Mouse (Mus musculus) brain, adult 2 months (tissue): ENCODE measurements around the gene Itsn1.

Experiments
- DNase-seq: peaks from one replicate; pipeline ENCODE4 v3.0.0; 2011; ENCODE audit warnings: low read depth, low spot score

Gene Itsn1

DNA sequence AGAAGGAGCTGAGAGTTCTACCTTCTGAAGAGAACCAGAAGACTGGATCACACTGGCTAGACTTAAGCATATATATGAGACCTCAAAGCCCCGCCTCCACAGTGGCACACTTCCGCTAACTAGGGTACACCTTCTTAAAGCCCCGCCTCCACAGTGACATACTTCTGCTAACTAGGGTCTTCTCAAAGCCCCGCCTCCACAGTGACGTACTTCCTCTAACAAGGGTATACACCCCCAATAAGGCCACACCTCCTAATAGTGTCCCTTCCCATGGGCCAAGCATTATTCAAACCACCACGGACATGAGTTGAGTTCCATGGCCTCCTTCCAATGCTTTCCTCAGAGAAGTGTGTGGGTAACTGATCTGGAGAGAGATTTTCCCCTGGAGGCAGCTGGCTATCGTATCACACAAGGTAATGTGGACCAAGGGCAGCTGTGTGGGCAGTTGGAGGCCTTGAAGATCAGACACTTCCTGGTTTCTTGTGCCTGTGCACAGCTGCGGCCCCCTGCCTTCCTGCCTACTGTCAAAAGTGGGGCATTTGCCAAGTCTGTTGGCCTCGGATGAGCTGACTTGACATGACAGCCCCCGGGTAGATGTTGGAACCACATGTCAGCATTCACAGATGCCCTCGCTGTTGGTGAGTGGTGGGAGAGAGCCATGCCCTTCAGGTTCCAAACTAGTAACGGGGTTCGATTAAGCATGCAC is 174.9 kb downstream of the Itsn1 start:
- DNase-seq = peak; percentile 82

DNA sequence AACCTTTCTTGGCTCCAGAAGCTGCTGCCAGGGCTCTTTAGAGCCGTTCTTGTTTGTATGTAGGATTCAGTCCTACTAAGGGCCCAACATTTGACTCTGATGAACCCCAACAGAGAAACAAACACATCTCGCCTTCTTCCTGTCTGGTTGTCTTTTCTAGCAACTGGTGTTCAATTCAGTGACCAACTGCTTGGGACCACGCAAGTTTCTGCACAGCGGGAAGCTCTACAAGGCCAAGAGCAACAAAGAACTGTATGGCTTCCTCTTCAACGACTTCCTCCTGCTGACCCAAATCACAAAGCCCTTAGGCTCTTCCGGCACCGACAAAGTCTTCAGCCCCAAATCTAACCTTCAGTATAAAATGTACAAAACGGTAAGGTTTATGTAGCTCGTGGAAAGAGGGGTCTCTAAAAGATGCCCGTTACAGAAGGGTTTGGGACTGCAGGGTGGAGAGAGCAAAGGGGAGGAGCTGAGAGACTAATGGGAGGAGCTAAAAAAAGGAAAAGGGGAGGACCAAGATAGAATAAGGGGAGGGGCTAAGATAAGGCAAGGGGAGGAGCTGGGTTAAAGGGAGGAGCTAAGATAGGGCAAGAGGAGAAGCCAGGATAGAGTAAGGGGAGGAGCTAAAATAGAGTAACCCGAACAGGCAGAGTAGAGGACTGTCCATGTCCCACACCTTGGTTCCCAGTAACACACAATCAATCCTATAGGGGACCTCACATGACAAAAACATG is 176.2 kb downstream of the Itsn1 start:
- no peak for DNase-seq

DNA sequence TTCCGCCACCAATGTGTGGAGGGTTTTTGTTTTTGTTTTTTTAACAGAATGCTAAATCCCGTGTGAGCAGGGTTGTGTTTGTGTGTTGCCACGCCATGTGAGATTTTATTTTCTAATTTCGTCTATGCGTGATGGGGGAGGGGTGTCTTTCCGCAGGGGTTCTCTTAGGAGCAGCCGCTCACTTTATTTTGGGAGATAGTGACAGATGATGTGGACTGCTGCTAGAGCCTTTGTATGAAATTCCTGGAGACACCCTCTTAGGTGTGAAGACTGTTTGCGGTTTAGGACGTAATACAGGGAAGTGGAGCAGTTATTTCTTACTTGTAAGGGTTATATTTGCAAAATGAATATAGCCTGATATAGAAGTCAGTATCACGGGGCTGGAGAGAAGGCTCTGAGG is 176.9 kb downstream of the Itsn1 start:
- peak; percentile 65 for DNase-seq

DNA sequence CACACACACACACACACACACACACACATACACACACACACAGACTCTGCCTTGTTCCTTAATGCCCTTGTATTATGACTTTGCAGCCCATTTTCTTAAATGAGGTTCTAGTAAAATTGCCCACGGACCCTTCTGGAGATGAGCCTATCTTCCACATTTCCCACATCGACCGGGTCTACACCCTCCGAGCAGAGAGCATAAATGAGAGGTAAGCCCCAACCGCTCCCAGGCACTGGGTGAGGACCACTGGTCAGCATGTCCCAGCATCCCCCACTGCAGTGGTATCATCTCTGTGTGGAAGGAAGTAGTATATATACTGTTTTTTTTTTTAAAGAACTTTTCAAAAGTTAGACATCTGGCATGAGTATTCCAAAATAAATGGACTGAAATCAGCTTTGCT is 177.6 kb downstream of the Itsn1 start:
- no peak for DNase-seq

DNA sequence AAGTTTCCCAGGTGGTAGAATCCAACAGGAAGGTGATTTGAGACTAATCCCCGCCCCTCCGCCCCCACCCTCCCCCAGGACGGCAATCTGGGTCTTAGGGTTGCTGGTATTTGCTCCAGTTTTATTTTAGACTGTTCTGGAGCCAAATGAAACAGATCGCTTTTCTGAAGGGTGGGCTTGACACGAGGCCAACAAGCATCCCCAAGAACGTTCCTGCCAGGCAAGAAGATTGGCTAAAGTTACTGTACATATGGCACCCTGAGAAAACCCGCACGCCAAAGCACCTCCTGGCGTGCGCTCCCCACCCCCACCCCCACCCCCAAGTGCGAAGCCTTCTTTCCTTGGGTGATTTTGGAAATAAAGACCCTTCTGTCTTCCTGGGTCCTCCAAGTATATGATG is 178.1 kb downstream of the Itsn1 start:
- peak; percentile 75 for DNase-seq

DNA sequence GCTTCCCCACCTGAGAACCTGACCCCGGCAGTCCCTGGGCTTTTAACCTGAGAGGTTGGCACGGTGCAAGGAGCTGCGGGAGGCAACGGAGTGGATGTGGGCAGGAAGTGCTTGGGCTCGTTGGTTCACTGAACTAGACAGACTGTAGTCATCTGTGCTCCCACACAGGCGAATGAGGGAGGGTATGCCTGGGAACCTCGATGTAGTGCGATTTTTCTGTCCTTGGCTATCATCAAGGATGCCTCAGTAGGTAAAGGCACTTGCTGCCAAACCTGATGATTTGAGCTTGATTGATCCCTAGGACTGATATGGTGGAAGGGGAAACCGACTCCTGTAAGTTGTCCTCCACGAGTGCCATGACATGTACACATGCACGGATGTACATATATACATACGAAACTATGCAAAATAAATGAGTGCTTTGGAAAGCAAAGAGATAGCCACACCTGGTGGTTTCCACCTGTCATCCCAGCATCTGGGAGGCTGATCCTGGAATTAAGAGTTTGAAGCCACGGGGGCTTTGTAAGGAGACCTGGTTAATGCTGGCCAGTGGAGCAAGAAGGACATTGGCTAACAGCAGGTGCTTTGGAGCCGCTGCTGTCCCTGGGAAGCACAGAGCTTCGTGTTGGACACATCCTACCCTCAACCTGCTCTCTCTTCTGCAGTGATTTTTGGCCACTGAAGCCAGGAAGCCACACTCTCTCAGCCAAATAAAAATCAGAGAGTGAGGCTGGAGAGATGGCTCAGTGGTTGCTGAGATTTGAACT is 180.7 kb downstream of the Itsn1 start:
- no peak for DNase-seq

DNA sequence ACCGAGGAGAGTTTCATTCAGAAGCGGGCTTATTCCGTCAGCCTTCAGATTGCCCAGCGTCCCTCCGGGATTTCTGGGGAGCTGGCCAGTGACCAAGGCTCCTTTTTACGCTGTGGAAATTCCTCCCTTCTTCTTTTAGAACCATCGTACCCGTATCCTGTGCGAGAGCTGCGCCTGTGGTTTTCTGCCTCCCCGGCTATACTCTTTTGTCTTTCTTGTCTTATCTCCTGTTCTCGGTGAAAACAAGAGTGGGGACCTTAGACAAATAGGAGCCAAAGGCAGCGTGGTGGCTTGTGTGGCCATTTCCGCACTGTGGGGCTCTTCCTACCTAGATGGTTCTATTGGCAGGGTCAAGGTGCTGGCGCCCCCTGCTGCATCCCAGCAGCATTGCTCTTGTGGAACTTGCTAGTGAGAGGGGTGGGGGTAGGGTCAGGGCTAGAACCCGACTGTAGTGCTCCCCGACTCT is 188.6 kb downstream of the Itsn1 start:
- peak; percentile 95 for DNase-seq

DNA sequence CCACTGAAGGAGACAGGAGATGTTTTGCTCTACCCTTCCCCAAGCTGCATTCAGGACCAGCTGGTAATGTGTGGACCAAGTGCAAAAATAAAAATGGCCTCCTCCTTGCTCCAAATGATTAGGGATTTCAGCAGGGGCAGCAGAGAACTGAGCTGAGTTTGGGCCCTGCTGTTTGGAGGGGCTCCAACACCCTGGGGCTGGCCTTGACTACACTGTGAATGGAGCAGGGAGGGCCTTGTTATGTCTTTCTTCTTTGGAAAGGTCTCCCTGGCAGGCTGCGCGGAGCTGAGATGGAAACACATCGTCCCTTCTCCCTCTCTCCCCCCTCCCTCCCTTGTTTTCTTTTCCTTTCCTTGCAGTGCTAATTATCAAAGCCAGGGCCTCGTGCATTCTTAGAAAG is 189.4 kb downstream of the Itsn1 start:
- no peak for DNase-seq

DNA sequence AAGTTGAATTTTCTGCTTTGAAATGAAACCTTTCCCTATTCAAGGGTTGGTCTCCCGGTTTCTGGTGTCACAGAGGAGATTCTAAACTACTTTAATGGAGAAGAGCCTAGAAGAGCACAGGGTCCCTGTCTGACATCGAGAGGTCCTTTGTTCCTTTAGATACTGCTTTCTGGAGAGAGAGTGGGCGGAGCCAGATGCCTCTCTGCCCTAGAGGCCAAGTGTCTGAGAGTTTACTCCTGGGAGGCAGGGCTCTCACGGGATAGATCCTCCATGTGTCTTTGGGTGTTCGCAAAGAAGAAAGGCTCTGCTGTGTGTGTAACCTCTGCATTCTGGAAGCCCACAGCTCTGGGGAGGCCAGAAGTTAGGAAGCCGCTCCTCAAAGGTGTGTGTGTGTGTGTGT is 190.0 kb downstream of the Itsn1 start:
- DNase-seq = no peak

DNA sequence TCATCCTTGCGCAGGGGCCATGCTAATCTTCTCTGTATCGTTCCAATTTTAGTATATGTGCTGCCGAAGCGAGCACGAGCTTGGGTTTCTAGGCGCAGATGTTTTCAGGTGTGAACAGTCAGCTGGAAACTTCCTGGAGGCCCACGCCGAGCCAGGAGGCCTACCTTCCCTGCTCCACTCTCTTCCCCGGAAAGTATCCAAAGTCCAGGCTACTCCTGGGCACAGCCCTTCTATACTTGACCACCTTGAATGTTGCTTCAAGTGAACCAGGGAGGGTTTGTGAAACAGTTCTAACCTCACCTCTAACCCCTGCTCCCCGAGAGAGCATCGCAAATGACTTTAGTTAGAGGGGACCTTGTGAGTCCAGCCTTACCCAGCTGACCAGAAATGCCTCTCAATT is 192.3 kb downstream of the Itsn1 start:
- DNase-seq = no peak

DNA sequence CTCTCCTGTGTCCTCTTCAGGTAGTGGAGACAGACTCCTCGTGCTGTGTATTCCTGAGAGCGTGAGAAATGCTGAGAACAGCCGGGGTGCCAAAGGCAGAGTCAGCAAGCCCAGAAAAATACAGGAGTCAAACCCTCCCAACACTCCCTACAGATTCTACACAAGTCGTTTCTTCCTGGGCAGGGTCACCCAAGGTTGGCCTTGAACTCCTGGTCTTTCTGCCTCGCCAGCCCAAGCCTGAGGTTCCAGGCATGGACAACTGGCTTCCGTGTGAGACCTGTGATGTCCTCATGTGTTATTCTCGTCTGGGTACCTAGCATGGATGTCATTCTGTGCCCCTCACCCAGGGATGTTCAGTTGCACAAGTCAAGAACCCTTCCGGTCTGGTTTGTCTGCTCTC is 193.9 kb downstream of the Itsn1 start:
- no peak for DNase-seq

DNA sequence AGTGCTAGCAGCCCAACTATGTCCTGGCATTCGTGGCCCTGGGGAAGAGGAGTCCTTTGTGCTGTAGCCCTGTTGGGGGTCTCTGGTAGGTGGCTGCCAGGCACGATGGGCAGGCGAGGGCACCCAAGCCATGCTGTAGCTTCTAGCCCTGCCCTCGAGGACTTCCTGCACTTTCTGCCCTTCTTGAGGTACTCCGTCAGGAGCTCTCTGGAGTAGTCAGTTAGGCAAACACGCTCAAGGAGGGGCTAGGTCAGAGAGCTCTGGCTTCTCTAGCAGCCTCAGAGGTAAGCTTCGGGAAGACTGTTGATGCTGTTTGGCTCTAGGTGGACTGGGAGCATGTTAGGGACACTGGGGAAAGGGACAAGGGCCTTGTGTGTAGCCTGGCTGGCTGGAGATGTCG is 195.3 kb downstream of the Itsn1 start:
- DNase-seq = no peak

DNA sequence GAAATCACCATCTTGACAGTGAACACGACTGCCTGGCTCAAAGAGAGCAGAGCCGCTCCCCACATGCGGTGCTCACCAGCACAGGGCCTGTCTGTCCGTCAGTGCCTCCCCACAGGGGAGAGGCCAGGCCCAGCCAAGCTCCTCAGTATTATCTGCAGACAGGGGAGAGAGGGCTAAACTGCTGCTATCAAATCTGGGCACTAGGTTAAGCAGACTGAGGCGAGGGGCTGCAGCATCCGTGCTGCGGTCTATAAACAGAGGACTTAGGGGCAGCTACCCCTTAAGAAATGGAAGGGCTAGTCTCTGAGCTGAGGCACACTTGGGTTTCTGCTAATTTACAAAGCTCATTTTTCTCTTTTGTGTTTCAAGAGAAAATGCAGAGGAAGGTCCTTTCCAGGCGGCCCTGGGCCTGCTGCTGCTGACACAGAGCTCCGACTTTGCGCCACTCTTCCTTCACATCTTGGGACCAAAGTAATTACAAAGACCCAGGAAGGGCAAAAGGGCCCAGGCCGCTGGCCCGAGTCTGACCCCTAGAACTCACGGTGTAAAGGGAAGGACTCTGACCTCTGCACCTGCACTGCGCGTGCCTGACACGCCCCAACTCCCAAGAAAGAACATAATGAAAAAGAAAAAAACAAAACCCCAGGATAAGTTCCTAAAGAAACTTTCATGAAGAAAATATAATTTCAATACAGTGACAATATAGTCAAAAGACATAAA is 199.0 kb downstream of the Itsn1 start:
- no peak for DNase-seq

DNA sequence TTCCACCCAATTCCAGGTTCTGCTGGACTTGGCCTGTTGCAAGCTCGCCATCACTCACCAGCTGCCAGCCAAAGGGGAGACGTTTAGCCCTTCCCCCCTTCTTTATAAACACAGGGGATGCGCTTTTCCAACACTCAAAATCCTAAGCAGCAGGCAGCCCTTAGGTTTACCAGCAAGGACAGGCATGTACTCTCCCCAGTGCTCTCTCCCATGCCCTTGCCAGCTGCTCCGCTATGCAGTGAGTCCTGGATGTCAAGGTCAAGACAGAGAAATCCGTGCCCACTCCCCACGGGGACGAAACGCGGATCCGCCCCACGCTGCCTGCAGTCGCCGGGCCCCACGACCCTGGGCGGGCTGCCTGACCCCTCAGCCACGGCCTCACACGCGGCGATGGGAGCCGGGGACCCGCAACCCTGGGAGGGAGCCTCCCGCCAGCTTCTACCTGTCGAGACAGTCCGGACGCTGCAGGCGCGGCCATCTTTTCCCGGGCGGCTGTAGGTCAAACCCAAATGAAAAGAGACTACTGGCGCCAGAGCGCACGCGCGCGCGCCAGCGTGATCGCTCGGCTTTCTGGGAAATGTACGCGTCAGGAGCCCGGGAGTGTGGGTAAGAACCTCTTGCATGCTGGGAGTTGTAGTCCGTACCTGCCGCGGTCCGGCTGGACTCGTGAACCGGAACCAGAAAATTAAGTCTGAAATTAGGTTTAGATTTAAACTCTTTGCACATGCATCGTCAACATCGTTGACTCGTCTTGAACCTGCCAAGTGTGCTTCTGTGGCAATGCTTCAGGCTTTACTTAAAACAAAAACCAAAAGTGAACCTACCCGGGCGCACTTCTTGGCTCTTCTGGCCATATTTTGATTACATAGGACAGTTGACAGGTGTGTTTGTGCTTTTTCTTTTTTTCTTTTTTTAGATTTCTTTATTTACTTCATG is 202.3 kb downstream of the Itsn1 start:
- DNase-seq = peak; percentile 99

DNA sequence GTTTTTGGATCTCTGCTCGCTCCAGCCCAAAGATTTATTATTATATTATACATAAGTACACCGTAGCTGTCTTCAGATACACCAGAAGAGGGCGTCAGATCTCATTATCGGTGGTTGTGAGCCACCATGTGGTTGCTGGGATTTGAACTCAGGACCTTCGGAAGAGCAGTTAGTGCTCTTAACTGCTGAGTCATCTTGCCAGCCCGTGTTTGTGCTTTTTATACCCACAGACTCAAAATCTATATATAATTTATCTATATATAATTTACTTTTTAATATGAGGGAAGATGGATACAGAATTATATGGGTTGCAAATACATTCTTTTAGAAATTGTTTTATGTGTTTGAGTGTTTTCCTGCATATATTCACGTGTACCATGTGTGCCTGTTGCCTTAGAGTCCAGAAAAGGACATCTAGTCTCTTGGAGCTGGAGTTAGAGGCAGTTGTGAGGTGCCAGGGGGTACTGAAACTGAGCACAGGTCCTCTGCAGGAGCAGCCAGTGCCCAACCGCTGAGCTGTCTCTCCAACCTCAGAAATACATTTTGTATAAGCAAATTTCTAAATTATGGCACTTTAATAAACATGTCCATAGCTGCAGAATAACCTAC is 203.1 kb downstream of the Itsn1 start:
- DNase-seq = no peak

DNA sequence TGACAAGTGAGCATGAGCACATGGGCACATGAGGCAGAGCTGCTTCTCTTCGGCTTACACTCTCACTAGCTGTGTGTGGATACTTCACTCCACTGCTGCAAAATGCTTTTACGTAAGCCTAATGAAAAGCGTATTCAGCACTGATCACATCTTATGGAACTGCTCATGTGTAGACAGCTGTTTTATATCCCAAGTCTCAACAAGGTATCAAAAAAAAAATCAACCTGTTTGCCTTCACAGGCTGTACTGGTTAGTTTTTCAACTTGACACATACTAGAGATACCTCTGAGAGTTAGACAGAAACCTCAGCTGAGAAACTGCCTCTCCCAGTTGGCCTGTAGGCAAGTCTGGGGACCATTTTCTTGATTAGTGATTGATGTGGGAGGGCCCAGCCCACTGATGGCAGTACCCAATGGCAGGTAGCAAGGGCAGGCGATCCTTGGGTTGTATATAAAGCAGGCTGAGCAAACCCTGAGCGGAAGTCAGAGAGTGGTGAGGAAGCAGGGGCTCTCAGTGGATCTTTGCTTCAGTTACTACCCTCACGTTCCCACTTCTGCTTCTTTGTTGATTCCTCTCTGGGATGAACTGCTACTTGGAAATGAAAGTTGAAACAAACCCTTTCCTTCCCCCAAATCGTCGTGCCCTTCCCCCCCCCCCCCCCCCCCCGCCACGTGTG is 203.9 kb downstream of the Itsn1 start:
- no peak for DNase-seq

DNA sequence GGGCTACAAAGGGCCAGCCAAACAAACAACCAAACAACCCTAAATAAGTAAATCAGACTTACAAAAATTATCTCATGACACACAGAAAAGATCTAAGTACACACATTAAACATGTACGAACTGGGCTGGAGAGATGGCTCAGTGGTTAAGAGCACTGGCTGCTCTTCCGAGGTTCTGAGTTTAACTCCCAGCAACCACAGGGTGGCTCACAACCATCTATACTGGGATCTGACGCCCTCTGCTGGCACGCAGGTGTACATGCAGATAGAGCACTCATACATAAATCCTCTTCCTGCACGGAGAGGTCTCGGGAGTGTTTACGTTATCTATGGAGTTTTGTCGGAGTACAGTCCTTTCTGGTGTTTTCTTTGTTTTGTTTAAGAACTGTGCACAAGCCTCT is 206.0 kb downstream of the Itsn1 start:
- peak; percentile 67 for DNase-seq

DNA sequence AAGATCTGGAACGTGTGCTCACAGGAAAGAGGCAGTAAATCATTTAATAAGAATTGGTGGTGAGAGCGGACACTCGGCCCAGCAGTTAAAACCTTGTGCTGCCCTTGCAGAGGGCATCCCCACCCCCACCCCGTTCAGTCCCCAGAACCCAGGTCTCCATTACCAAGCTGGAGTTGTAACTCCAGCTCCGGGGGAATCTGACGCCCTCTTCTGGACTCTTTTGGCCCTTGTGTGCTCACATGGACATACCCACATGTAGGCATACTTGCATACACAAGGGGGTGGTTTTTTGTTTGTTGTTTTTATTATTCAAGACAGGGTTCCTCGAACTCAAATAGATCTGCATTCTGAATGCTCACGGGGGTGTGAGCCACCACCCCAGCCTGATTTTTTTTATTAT is 206.6 kb downstream of the Itsn1 start:
- no peak for DNase-seq

DNA sequence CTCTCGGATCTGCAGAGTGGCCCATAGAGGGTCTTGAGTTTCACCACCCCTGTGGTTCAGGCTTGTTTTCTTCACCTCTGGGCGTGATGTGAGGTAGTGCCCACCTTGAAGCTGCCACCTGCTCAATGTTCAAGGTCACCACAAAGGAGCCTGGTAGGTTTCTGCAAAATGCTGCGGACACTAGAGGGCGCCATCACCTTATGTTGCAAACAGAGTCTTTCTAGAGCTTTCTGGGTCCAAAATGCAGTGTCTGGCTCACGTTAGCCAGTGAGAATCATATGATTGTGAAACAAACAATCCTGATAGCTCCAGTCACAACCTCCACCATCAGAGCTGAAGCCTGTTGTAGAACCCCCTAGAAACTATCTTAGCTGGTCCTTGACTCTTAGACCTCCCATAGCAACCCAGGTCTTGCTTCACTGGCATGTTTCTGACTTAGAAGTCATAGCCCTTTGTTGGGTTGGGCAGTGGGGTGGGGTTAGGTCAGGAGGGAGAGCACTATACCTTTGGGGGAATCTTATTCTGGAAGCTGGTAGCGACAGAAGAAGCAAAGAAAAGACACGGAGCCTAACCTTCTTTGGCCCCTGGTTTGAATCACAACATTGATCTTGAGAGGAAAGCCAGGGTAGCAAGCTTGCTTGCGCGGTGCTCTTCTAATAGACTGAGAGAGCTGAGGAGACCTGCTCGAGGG is 207.4 kb downstream of the Itsn1 start:
- peak; percentile 95 for DNase-seq
